Mouse (Mus musculus) v-Abl transformed pro-B cells (cell line): ENCODE measurements around the gene Smco1.

Experiments used
- in situ Hi-C, 2 experiments: fragments of 400-800 bp; cut with MboI; formaldehyde crosslinking; loops; one replicate each; pipeline ENCODE4 v1.15.1; 2025; ENCODE audit not compliant: unreplicated experiment in 2 of 2

The Smco1 gene

GRCm38 (mm10) chr16:32303886-32304285 lies 32.6 kb downstream of the Smco1 start:
- in situ Hi-C loops, result no loop called here

GRCm38 (mm10) chr16:32311970-32312369 lies 40.7 kb downstream of the Smco1 start:
- in situ Hi-C loops, result no loop called here

GRCm38 (mm10) chr16:32312386-32312785 lies 41.1 kb downstream of the Smco1 start:
- in situ Hi-C loops, result no loop called here

GRCm38 (mm10) chr16:32312859-32313258 lies 41.6 kb downstream of the Smco1 start:
- in situ Hi-C loops, result no loop called here

- in situ Hi-C loops, result no loop called here
These were observed 45.3 kb downstream of the Smco1 start for GRCm38 (mm10) chr16:32316601-32317000.

- in situ Hi-C loops, result no loop called here
These were observed 52.7 kb downstream of the Smco1 start for GRCm38 (mm10) chr16:32323953-32324352.
